Mouse (Mus musculus): ENCODE measurements around the gene Cfap100. TPM values are rescaled to one million over a fixed set of nuclear protein-coding genes. Genes with fewer than 3 reads are reported as not detected.
A peak's percentile ranks its signal among the peaks of the same experiment; 100 is the strongest.

The Cfap100 gene
- polyA plus RNA-seq, 1 experiment from 2014 or later: 7.2 TPM

GRCm38 (mm10) chr6:90468216-90468615, 39.6 kb upstream of the Cfap100 start:
- Histone ChIP-seq H3K4me3 (no peak overlapping the region), H3K9me3 (no peaks in the 10 kb centered on the region), H3K4me2 (no peak overlapping the region), H3K36me3 (no peaks in the 10 kb centered on the region), H3K27ac (replicated peaks) (no peak overlapping the region), H3K4me1 (replicated peaks) (peaks cover 34% of the 10 kb centered on the region), H3K9ac (no peak overlapping the region), H3K27me3 (0 out of 2 replicates have a peak, but pooled peaks cover 6% of the 10 kb centered on the region)
- ATAC-seq (ENCODE audit: low FRiP score, low read depth): no peak
- WGBS: 78% methylated on average over 1 of the region's 1 CpGs

DNA sequence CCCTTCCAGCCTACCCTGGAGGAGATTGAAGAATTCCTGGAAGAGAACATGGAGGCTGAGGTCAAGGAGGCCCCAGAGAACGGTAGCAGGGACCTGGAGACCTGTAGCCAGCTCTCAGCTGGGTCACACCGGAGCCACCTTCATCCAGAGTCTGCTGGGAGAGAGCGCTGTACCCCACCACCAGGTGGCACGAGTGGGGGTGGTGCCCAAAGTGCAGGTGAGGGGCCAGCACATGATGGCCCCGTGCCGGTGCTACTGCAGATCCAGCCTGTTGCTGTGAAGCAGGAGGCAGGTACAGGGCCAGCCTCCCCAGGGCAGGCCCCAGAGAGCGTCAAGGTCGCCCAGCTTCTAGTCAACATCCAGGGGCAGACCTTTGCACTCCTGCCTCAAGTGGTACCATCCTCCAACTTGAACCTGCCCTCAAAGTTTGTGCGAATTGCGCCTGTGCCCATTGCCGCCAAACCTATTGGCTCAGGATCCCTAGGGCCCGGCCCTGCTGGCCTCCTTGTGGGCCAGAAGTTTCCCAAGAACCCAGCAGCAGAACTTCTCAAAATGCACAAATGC, 38.3 kb upstream of the Cfap100 start:
- Histone ChIP-seq H3K36me3 (no peaks in the 10 kb centered on the region), H3K27ac (replicated peaks) (no peak overlapping the region), H3K4me1 (replicated peaks) (peaks cover 40% of the 10 kb centered on the region), H3K4me3 (no peak overlapping the region), H3K4me2 (no peak overlapping the region), H3K9me3 (no peaks in the 10 kb centered on the region), H3K9ac (no peak overlapping the region), H3K27me3 (peaks cover 9% of the 10 kb centered on the region; the same call in 1 of the 2 replicates)
- ATAC-seq (ENCODE audit: low FRiP score, low read depth): no peak
- WGBS: 91% methylated on average over 12 of the region's 12 CpGs

DNA sequence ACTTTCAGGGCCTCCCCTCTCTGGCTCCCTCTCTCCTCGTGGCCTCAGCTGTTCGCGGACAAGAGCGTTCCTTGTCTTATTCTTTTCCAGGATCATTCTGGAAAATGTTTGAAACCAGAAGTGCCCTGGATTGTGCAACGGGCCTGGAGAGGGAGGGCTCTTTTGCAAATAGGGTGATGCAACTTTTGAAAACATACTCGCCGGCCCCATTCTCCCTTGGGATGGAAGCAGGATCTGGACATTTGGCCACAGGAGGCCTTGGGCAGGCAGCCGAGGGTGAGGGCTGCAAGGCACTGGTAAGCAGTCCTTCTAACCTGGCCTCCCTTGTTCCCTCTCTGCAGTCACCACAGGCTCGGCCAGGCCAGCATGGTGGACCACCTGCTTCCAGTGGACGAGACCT, 37.5 kb upstream of the Cfap100 start:
- Histone ChIP-seq H3K9me3 (no peaks in the 10 kb centered on the region), H3K36me3 (no peaks in the 10 kb centered on the region), H3K4me2 (no peak overlapping the region), H3K27ac (replicated peaks) (no peak overlapping the region), H3K9ac (no peak overlapping the region), H3K27me3 (peaks cover 15% of the 10 kb centered on the region; the same call in 1 of the 2 replicates), H3K4me3 (no peak overlapping the region), H3K4me1 (replicated peaks) (peaks cover 37% of the 10 kb centered on the region)
- WGBS: 80% methylated on average over 10 of the region's 10 CpGs
- no peak for ATAC-seq (ENCODE audit: low FRiP score, low read depth)

DNA sequence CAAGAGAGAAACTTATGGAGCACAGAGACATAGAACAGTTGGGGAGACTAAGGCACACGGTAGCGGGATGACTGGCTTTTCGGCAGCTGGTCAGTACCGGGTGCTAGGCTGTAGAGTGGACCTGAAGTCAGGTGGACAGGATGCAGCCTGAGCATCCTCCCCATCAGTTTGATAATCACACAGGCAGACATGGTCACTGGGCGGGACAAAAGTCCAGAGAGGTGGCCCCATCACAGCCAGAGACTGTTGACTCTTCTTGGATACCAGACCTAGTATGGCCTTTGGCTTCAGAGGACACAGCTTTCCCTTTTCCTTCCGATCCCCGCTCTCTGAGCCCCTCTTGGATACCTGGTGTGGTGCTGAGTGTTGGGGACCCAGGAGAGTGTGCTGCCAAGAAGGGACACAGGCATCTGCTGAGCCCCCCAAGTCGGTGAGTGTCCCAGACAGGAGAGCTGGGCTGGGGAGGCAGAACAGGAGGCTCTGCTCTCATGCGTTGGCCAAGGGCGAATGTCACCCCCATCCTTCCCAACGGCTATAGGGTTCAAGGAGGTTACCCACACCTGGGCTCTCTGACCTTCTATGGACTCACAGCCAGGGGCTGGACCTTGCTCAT, 36.5 kb upstream of the Cfap100 start:
- no peak for ATAC-seq (ENCODE audit: low FRiP score, low read depth)
- WGBS: 95% methylated on average over 11 of the region's 11 CpGs
- Histone ChIP-seq H3K27me3 (peaks cover 17% of the 10 kb centered on the region; the same call in 1 of the 2 replicates), H3K4me2 (peak overlapping the region; percentile 100; the same call in 1 of the 2 replicates), H3K36me3 (no peaks in the 10 kb centered on the region), H3K4me3 (no peak overlapping the region), H3K9me3 (no peaks in the 10 kb centered on the region), H3K27ac (replicated peaks) (no peak overlapping the region), H3K9ac (no peak overlapping the region), H3K4me1 (replicated peaks) (peaks cover 33% of the 10 kb centered on the region)

- ATAC-seq (ENCODE audit: low FRiP score, low read depth): 0 out of 2 replicates have a peak, but pooled peaks have one; percentile 1
- WGBS: 43% methylated on average over 7 of the region's 7 CpGs
- Histone ChIP-seq H3K4me3 (peak overlapping the region; percentile 63), H3K9ac (peak overlapping the region; percentile 59; the same call in 1 of the 2 replicates), H3K4me2 (peak overlapping the region; percentile 100), H3K9me3 (no peaks in the 10 kb centered on the region), H3K27me3 (peaks cover 17% of the 10 kb centered on the region; the same call in 1 of the 2 replicates), H3K27ac (replicated peaks) (peak overlapping the region; percentile 54), H3K36me3 (no peaks in the 10 kb centered on the region), H3K4me1 (replicated peaks) (peaks cover 33% of the 10 kb centered on the region)
These were observed 35.4 kb upstream of the Cfap100 start for GRCm38 (mm10) chr6:90463890-90464421.

DNA sequence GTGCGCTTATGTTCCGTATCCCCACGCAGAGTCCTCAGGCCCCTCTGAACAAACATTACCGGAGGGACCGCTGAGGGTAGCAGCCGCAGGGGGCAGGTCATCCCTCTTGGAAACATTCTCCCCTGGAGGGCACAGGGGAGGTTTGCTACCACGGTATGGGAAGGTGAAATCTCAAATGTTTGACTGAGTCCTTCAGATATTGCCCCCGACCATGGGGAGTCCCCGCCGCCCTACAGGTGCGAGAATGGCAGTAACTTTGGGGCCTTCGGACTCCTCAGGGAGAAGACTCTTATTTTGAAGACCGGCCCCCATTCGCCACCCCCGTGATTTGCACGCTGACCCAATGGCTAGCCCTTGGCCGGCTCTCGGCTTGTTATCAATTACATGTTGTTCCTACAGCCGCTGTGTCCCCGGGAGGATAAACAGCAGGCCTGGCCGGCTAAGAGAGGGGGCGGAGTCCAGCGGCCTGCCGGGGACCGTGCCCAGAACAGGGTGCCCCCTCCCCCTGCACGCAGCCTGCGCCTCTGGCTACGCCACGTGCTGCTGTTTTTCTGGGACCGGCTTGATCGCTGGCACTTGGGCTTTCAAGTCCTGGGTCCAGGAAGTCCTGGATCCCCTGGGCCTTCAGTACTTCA, 34.7 kb upstream of the Cfap100 start:
- Histone ChIP-seq H3K27me3 (peaks cover 17% of the 10 kb centered on the region; the same call in 1 of the 2 replicates), H3K27ac (replicated peaks) (peak overlapping the region; percentile 77)

DNA sequence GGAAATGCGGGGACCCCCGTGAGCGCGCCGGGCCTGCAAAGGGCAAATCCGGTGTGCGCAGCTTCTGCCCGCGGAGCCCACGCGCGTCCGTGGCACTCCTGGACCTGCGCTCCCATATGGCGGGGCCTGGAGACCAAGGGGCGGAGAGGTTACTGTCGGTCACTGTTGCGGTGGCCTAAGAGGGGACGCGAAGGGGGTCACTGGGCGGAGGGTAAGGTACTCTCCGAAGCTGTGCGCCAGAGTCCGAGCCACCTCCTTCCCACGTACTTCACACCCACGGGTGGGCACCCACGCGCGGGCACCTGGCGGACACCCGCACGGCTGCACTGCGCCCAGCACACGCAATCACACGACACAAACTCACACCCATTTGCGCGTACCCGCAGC, 34.2 kb upstream of the Cfap100 start:
- Histone ChIP-seq H3K27me3 (peaks cover 17% of the 10 kb centered on the region; the same call in 1 of the 2 replicates), H3K36me3 (no peaks in the 10 kb centered on the region), H3K4me2 (peak overlapping the region; percentile 100), H3K9ac (peak overlapping the region; percentile 59), H3K4me3 (peak overlapping the region; percentile 63), H3K9me3 (no peaks in the 10 kb centered on the region), H3K4me1 (replicated peaks) (peaks cover 27% of the 10 kb centered on the region), H3K27ac (replicated peaks) (peak overlapping the region; percentile 77)
- peak; percentile 39 for ATAC-seq (ENCODE audit: low FRiP score, low read depth)
- under 1% methylated on average over 38 of the region's 38 CpGs for WGBS

More for the DNA sequence above, 34.7 kb upstream of the Cfap100 start:
- Histone ChIP-seq H3K4me1 (replicated peaks) (peaks cover 31% of the 10 kb centered on the region), H3K36me3 (no peaks in the 10 kb centered on the region), H3K4me2 (peak overlapping the region; percentile 100), H3K4me3 (peak overlapping the region; percentile 63), H3K9me3 (no peaks in the 10 kb centered on the region), H3K9ac (peak overlapping the region; percentile 59)
- ATAC-seq (ENCODE audit: low FRiP score, low read depth): peak; percentile 77
- WGBS: under 1% methylated on average over 31 of the region's 31 CpGs

DNA sequence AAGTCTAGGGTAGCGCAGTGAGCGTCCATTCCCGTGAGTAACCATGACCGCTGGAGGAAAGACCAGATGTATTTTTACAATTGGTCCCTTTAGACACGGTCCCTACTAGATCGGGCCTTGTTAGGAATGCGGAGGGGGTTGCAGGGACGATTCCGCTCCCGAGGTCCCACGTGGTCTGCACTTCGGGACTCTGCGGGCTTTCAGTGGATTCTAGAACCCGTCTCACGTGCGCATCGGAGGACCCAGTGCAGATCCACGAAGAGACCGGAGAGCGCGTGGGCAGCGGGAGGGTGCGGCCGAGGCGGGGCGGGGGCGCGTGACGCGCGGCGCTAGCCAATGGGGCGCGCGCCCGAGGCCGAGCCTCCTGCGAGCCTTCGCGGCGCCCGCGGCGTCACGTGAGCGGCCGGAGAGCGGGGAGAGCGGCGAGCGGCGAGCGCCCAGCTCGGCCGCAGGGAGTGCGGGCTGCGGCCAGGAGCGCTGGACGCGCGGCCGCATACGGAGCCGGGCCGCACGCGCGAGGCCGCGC, 33.6 kb upstream of the Cfap100 start, which contains the start of gene Klf15:
TSS of gene Klf15 (plus strand) at position 396 of the 526 bp plus-strand sequence.
- ATAC-seq (ENCODE audit: low FRiP score, low read depth): peak; percentile 76
- WGBS: under 1% methylated on average over 69 of the region's 70 CpGs
- Histone ChIP-seq H3K9me3 (no peaks in the 10 kb centered on the region), H3K9ac (peak within 1 kb of the TSS; percentile 59), H3K4me1 (replicated peaks) (peaks cover 27% of the 10 kb centered on the region), H3K27me3 (peaks cover 17% of the 10 kb centered on the region; the same call in 1 of the 2 replicates), H3K4me2 (peak within 1 kb of the TSS; percentile 100), H3K27ac (replicated peaks) (peak within 1 kb of the TSS; percentile 77), H3K36me3 (no peaks in the 10 kb centered on the region), H3K4me3 (peak within 1 kb of the TSS; percentile 63)

- peaks cover 17% of the 10 kb centered on the region; the same call in 1 of the 2 replicates for H3K27me3 ChIP-seq
- WGBS: 13% methylated on average over 12 of the region's 12 CpGs
- no peaks in the 10 kb centered on the region for H3K36me3 ChIP-seq
- H3K9ac ChIP-seq: peak overlapping the region; percentile 59
- H3K9me3 ChIP-seq: no peaks in the 10 kb centered on the region
- H3K27ac ChIP-seq (replicated peaks): peak overlapping the region; percentile 77; the same call in 1 of the 2 replicates
- peak overlapping the region; percentile 100 for H3K4me2 ChIP-seq
- peak; percentile 2; the same call in 1 of the 2 replicates for ATAC-seq (ENCODE audit: low FRiP score, low read depth)
- H3K4me1 ChIP-seq (replicated peaks): peaks cover 27% of the 10 kb centered on the region
- H3K4me3 ChIP-seq: peak overlapping the region; percentile 63
These were observed 33.2 kb upstream of the Cfap100 start for GRCm38 (mm10) chr6:90461771-90462170.

GRCm38 (mm10) chr6:90461181-90461580, 32.6 kb upstream of the Cfap100 start:
- no peak overlapping the region for H3K27ac ChIP-seq (replicated peaks)
- H3K4me1 ChIP-seq (replicated peaks): peaks cover 25% of the 10 kb centered on the region
- H3K4me2 ChIP-seq: no peak overlapping the region
- H3K9ac ChIP-seq: no peak overlapping the region
- H3K27me3 ChIP-seq: peaks cover 17% of the 10 kb centered on the region; the same call in 1 of the 2 replicates
- H3K4me3 ChIP-seq: no peak overlapping the region
- H3K9me3 ChIP-seq: no peaks in the 10 kb centered on the region
- WGBS: 55% methylated on average over 2 of the region's 2 CpGs
- ATAC-seq (ENCODE audit: low FRiP score, low read depth): no peak
- no peaks in the 10 kb centered on the region for H3K36me3 ChIP-seq

GRCm38 (mm10) chr6:90457421-90457820, 28.8 kb upstream of the Cfap100 start:
- H3K36me3 ChIP-seq: no peaks in the 10 kb centered on the region
- H3K4me3 ChIP-seq: no peak overlapping the region
- peaks cover 8% of the 10 kb centered on the region for H3K4me1 ChIP-seq (replicated peaks)
- no peak for ATAC-seq (ENCODE audit: low FRiP score, low read depth)
- H3K27ac ChIP-seq (replicated peaks): no peak overlapping the region
- H3K27me3 ChIP-seq: peaks cover 11% of the 10 kb centered on the region; the same call in 1 of the 2 replicates
- H3K4me2 ChIP-seq: no peak overlapping the region
- no peak overlapping the region for H3K9ac ChIP-seq
- 83% methylated on average over 2 of the region's 2 CpGs for WGBS
- H3K9me3 ChIP-seq: no peaks in the 10 kb centered on the region

Data from hindbrain, embryonic 15.5 days (tissue).